Mouse (Mus musculus) cerebellum, adult 2 months (tissue): Measurements from ENCODE around the gene Lst1. TPM values are rescaled to one million over a fixed set of nuclear protein-coding genes. Genes with fewer than 3 reads are reported as not detected.

ENCODE experiments used
- DNase-seq, 2 experiments: peaks; one replicate each; pipeline ENCODE4 v3.0.0; 2021
- H3K27ac ChIP-seq: fragments of 200-500 bp; 2 replicates; pipeline ENCODE4 v1.5.1; 2012; ENCODE audit warnings: low read length, control low read depth, inconsistent platforms; ENCODE audit not compliant: insufficient read depth
- H3K27me3 ChIP-seq: fragments of 200-500 bp; 2 replicates; pipeline ENCODE4 v1.6.1; 2012; ENCODE audit warnings: inconsistent platforms, mild to moderate bottlenecking, low read length, moderate library complexity; ENCODE audit not compliant: control insufficient read depth, insufficient read depth
- H3K4me1 ChIP-seq: fragments of 200-500 bp; 2 replicates; pipeline ENCODE4 v1.6.1; 2011; ENCODE audit warnings: low read length; ENCODE audit not compliant: control insufficient read depth, insufficient read depth
- H3K4me3 ChIP-seq: fragments of 200-500 bp; replicated peaks from 2 replicates; pipeline ENCODE3; 2011; ENCODE audit warnings: mild to moderate bottlenecking, low read depth, low read length, control low read depth; ENCODE audit not compliant: insufficient read depth
- CTCF ChIP-seq: fragments of 200-500 bp; IDR thresholded peaks from 2 replicates; pipeline ENCODE4 v1.5.1; 2011; ENCODE audit warnings: low read depth, mild to moderate bottlenecking, control low read depth, low read length, moderate library complexity, borderline replicate concordance; ENCODE audit not compliant: insufficient read depth
- POLR2A ChIP-seq: fragments of 200-500 bp; IDR thresholded peaks from 2 replicates; pipeline ENCODE4 v1.6.1; 2011; ENCODE audit warnings: low read length, control low read depth, borderline replicate concordance; ENCODE audit not compliant: insufficient read depth
- WGBS: fragments of 180-500 bp; shearing (Covaris S2); methylation state at CpG from one replicate; pipeline ENCODE4 v1.1.7; 2018; 5-methylcytosine and 5-hydroxymethylcytosine counted together
- polyA plus RNA-seq: library from polyadenylated mRNA; depleted of rRNA; stranded (reverse); fragments of >200 nt; gene quantifications from 2 replicates; pipeline ENCODE4 v1.2.3, GENCODE M21; 2012

Gene Lst1
- polyA plus RNA-seq, 1 experiment: 3.2 TPM

DNA sequence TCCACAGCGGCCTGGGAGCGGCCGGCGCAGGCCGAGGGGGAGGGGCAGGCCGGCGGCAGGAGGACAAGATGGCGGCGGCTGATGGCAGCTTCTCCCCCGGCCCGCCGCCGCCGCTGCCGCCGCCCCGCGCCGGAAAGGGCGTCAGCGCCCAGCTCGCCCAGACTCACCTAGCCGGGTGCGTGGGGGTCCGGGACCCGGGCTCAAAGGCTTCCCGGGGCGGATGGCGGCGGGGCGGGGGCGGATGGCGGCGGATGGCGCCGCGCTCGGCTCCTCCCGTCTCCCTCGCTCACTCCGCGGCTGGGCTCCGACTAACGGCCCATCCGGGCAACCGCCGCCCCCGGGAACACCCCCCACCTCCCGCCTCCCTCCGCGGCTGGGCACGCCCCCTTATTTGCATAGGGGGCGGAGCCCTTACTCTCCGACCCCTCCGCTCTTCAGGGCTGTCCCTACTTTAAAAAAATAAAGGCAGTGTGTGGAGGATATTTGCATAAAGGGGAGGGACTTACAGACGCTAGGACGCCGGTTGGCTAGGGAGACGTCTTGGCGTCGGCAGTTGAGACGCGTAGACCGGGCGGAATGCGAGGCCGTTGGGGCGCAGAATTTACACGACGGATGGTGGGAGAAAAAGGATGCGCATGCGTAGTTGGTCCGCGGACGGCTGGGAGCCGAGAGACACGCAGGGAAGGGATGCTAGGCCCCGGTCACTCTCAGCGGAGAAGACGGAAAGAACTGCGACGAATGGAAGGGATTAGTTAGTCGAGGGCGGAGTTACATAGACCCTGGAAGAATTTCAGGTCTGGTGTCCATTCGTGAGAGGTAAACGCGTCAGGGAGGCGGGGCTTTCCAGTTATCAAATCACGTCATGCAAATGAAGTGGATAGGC lies 23.4 kb downstream of the Lst1 start, which contains the start of gene Prrc2a:
Gene Prrc2a, minus strand, starts transcription at position 330 of the 883 bp plus-strand sequence.
- H3K4me3 ChIP-seq: peak within 1 kb of the TSS; percentile 98

DNA sequence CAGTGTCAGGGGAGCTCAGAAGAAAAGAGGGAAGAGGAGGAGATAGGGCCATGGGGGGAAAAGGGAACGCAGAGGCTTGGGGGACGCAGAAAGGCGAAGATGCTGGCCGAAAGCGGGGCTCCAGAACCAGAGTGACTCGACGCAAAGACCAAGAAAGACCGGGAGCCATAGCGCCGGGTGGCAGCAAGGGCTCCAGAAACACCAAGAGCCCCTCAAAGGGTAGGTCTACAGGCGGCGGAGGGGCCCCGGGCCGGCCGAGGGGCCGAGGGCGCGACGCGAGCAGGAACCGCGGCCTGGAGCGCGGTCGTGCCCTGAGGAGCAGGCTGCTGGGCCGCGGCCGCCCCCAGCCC lies 24.0 kb downstream of the Lst1 start:
- Histone ChIP-seq H3K27me3 (no peaks in the 10 kb centered on the region), H3K4me3 (peak overlapping the region; percentile 98), H3K27ac (peak overlapping the region; percentile 82), H3K4me1 (peaks cover 13% of the 10 kb centered on the region; the same call in 1 of the 2 replicates)
- DNase-seq: no peak
- 0% methylated on average over 28 of the region's 28 CpGs for WGBS
- no peak for TF ChIP-seq POLR2A
- no peak for TF ChIP-seq CTCF

More for the DNA sequence above, 23.4 kb downstream of the Lst1 start, which contains the start of gene Prrc2a:
- TF ChIP-seq CTCF (no peak), POLR2A (peak; percentile 98)
- under 1% methylated on average over 86 of the region's 89 CpGs for whole genome bisulfite sequencing
- peak; percentile 99 for DNase-seq
- Histone ChIP-seq H3K27ac (peak within 1 kb of the TSS; percentile 82), H3K4me1 (peaks cover 13% of the 10 kb centered on the region; the same call in 1 of the 2 replicates), H3K27me3 (no peaks in the 10 kb centered on the region)

DNA sequence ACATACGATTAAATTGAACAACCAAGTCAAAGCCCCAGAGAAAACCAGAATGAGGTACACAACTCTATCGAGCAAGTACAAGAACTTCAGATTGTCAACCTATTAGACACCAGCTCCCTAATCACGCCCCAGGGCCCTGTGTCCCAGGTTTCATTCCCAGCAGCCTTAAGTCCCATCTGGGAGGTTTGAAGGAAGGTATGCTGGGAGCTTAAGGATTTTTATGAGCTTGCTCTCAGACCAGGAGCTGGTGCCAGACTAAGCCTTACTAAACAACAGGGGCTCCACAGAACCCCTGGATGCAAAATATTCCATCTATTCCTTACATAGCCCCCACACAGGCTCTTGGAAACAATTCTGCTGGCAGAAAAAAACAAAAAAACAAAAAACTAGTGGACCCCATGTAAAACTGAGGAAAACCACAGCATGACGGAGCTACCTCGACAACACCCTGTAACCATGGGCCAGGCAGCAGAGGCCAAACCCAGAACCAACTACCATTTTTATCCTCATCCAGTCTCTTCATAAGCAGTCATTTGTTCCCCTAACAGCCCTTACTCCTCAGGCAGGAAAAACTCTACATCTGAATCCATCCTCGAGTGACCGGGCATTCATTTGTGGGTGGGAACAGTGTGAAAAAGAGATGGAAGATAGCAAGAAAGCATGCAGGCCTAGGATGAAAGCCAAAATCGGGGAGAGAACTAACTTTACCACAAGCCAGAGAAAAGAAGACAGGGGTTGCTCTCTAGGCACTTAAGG lies 24.7 kb downstream of the Lst1 start:
- H3K27ac ChIP-seq: peak overlapping the region; percentile 82; the same call in 1 of the 2 replicates
- peaks cover 13% of the 10 kb centered on the region; the same call in 1 of the 2 replicates for H3K4me1 ChIP-seq
- DNase-seq: no peak
- H3K4me3 ChIP-seq: peak overlapping the region; percentile 98
- no peak for TF ChIP-seq CTCF
- no peak for TF ChIP-seq POLR2A
- 2% methylated on average over 8 of the region's 8 CpGs for WGBS
- H3K27me3 ChIP-seq: no peaks in the 10 kb centered on the region

DNA sequence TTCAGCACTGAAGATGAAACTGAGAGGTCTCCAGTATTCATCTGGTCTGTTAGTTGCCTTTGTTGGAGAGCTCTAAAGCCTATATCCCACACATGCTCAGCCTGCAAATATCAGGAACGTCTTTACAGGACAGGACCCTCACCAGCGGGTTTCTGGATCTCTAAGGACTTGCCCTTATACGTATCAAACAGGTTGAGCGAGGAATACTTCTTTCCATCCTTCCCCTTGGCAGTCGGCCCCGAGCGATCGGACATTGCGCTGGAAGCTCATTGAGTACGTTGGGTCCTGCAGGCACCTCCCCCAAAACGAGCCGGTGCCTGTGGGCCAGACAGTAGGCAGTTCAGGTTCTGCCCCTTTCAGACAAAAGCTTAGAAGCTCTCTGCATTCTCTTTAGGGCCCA lies 25.5 kb downstream of the Lst1 start:
- H3K4me1 ChIP-seq: peaks cover 13% of the 10 kb centered on the region; the same call in 1 of the 2 replicates
- peak in 1 of 2 experiments; percentile 50 for DNase-seq
- WGBS: 2% methylated on average over 12 of the region's 12 CpGs
- H3K27ac ChIP-seq: no peak overlapping the region
- TF ChIP-seq CTCF (no peak), POLR2A (no peak)
- peak overlapping the region; percentile 30 for H3K4me3 ChIP-seq
- H3K27me3 ChIP-seq: no peaks in the 10 kb centered on the region

GRCm38 (mm10) chr17:35162121-35162520 lies 26.1 kb downstream of the Lst1 start:
- TF ChIP-seq CTCF: no peak
- TF ChIP-seq POLR2A: no peak
- Histone ChIP-seq H3K4me3 (no peak overlapping the region), H3K4me1 (peaks cover 13% of the 10 kb centered on the region; the same call in 1 of the 2 replicates), H3K27ac (no peak overlapping the region), H3K27me3 (no peaks in the 10 kb centered on the region)
- WGBS: 39% methylated on average over 14 of the region's 14 CpGs
- DNase-seq: no peak

GRCm38 (mm10) chr17:35161421-35161820 lies 26.8 kb downstream of the Lst1 start:
- DNase-seq: no peak
- H3K4me3 ChIP-seq: no peak overlapping the region
- WGBS: 25% methylated on average over 11 of the region's 11 CpGs
- no peak for TF ChIP-seq CTCF
- no peak for TF ChIP-seq POLR2A
- no peak overlapping the region for H3K27ac ChIP-seq
- H3K4me1 ChIP-seq: peaks cover 13% of the 10 kb centered on the region; the same call in 1 of the 2 replicates
- H3K27me3 ChIP-seq: no peaks in the 10 kb centered on the region

- WGBS: 29% methylated on average over 7 of the region's 7 CpGs
- no peak overlapping the region for H3K4me3 ChIP-seq
- H3K4me1 ChIP-seq: peaks cover 13% of the 10 kb centered on the region; the same call in 1 of the 2 replicates
Observed at GRCm38 (mm10) chr17:35159638-35160037, 28.6 kb downstream of the Lst1 start.

More at GRCm38 (mm10) chr17:35159638-35160037, 28.6 kb downstream of the Lst1 start:
- no peak for DNase-seq
- H3K27me3 ChIP-seq: no peaks in the 10 kb centered on the region
- no peak overlapping the region for H3K27ac ChIP-seq
- TF ChIP-seq POLR2A (no peak), CTCF (no peak)
